In genomic region chr13:12476886-12477285, GRCm38 (mm10) we compare ENCODE assay signal across 33 mouse cellular contexts. TPM values are rescaled to one million over a fixed set of nuclear protein-coding genes. Genes with fewer than 3 reads are reported as not detected.
"Had no signal": no experiment of that assay in that cellular context is flagged by ENCODE, and none has a peak within 500 bp of the region (broad histone marks: within the 10 kb centered on the region; RNA-seq: fewer than 3 reads in every experiment).

No protein-coding gene starts in this region.

- ATAC-seq: liver, embryonic 12.5 days; liver, postnatal 0 days; lung, postnatal 0 days; midbrain, embryonic 13.5 days; midbrain, embryonic 15.5 days; midbrain, embryonic 16.5 days had no signal

- H3K36me3 ChIP-seq: limb, embryonic 10.5 days; limb, embryonic 12.5 days; limb, embryonic 13.5 days; limb, embryonic 15.5 days; liver, embryonic 12.5 days; liver, embryonic 13.5 days; liver, embryonic 15.5 days; lung, embryonic 15.5 days; midbrain, embryonic 10.5 days; midbrain, embryonic 12.5 days; midbrain, embryonic 13.5 days; midbrain, embryonic 15.5 days; neural tube, embryonic 12.5 days; neural tube, embryonic 13.5 days had no signal

- H3K4me1 ChIP-seq: limb, embryonic 12.5 days; limb, embryonic 13.5 days; limb, embryonic 15.5 days; liver, embryonic 12.5 days; liver, embryonic 13.5 days; liver, embryonic 15.5 days; lung, embryonic 15.5 days; neural tube, embryonic 12.5 days; neural tube, embryonic 13.5 days had no signal

- H3K27ac ChIP-seq: limb, embryonic 10.5 days; limb, embryonic 12.5 days; limb, embryonic 13.5 days; limb, embryonic 15.5 days; liver, embryonic 12.5 days; liver, embryonic 13.5 days; liver, embryonic 14.5 days; liver, embryonic 15.5 days; lung, embryonic 15.5 days; macrophage; midbrain, embryonic 10.5 days; midbrain, embryonic 12.5 days; midbrain, embryonic 13.5 days; midbrain, embryonic 15.5 days; neural tube, embryonic 12.5 days; neural tube, embryonic 13.5 days had no signal

- H3K4me3 ChIP-seq: limb, embryonic 10.5 days; limb, embryonic 12.5 days; limb, embryonic 13.5 days; limb, embryonic 15.5 days; liver, embryonic 12.5 days; liver, embryonic 13.5 days; liver, embryonic 15.5 days; lung, embryonic 15.5 days; megakaryocyte, embryonic 14.5 days; midbrain, embryonic 10.5 days; midbrain, embryonic 12.5 days; midbrain, embryonic 13.5 days; midbrain, embryonic 15.5 days; myocyte; neural tube, embryonic 12.5 days; neural tube, embryonic 13.5 days had no signal

- H3K9me3 ChIP-seq: limb, embryonic 10.5 days; limb, embryonic 12.5 days; limb, embryonic 13.5 days; limb, embryonic 15.5 days; liver, embryonic 12.5 days; liver, embryonic 13.5 days; liver, embryonic 15.5 days; lung, embryonic 15.5 days; megakaryocyte, embryonic 14.5 days; midbrain, embryonic 10.5 days; midbrain, embryonic 12.5 days; midbrain, embryonic 13.5 days; midbrain, embryonic 15.5 days; neural tube, embryonic 12.5 days; neural tube, embryonic 13.5 days had no signal

- H3K4me2 ChIP-seq: limb, embryonic 12.5 days; limb, embryonic 13.5 days; limb, embryonic 15.5 days; liver, embryonic 11.5 days; liver, embryonic 12.5 days; liver, embryonic 13.5 days; liver, embryonic 15.5 days; lung, embryonic 14.5 days; lung, embryonic 15.5 days; midbrain, embryonic 11.5 days; midbrain, embryonic 12.5 days; midbrain, embryonic 13.5 days; midbrain, embryonic 15.5 days; neural tube, embryonic 12.5 days; neural tube, embryonic 13.5 days had no signal

- DNase-seq: left cerebral cortex, postnatal 4 days; liver; liver, embryonic 13.5 days; liver, postnatal 0 days; lung, adult 18-20 months; lung, adult 2 months; lung, embryonic 14.5 days; lung, postnatal 10 days; lung, postnatal 14 days; lung, postnatal 36 days; lung, postnatal 4 days; midbrain, embryonic 14.5 days had no signal

- H3K27me3 ChIP-seq: limb, embryonic 13.5 days; limb, embryonic 15.5 days; liver, embryonic 13.5 days; liver, embryonic 15.5 days; lung, embryonic 15.5 days; midbrain, embryonic 13.5 days; midbrain, embryonic 15.5 days; neural tube, embryonic 12.5 days; neural tube, embryonic 13.5 days had no signal

- H3K9ac ChIP-seq: limb, embryonic 12.5 days; limb, embryonic 13.5 days; limb, embryonic 15.5 days; liver, embryonic 12.5 days; liver, embryonic 13.5 days; liver, embryonic 14.5 days; liver, embryonic 15.5 days; liver, postnatal 0 days; lung, embryonic 14.5 days; lung, embryonic 15.5 days; midbrain, embryonic 12.5 days; midbrain, embryonic 13.5 days; midbrain, embryonic 15.5 days; neural tube, embryonic 12.5 days; neural tube, embryonic 13.5 days had no signal

RNA-seq across cellular contexts. Expression of gene Edaradd, which starts 43.4 kb away (rescaled TPM):
- polyA plus RNA-seq: myocyte had no signal
